Mouse (Mus musculus): ENCODE measurements at regions not wholly inside any gene's neighbourhood (a gene's known extent, or its start where the extent isn't known, plus 50 kb on each side); places are given as distances from the start of the nearest gene placed in this dataset.

GRCm38 (mm10) chr1:38739018-38739417 is 74.3 kb upstream of the Aff3 start:
- no peak for DNase-seq (ENCODE audit: low spot score)

- DNase-seq (ENCODE audit: low spot score): no peak
Measured at GRCm38 (mm10) chr1:38735768-38736167, 71.0 kb upstream of the Aff3 start.

- no peak for DNase-seq (ENCODE audit: low spot score)
Measured at GRCm38 (mm10) chr1:38733201-38733600, 68.4 kb upstream of the Aff3 start.

GRCm38 (mm10) chr1:38729977-38730782 is 65.4 kb upstream of the Aff3 start:
- no peak for DNase-seq (ENCODE audit: low spot score)

- DNase-seq (ENCODE audit: low spot score): no peak
Measured at GRCm38 (mm10) chr1:38725805-38726204, 61.0 kb upstream of the Aff3 start.

- no peak for DNase-seq (ENCODE audit: low spot score)
Measured at GRCm38 (mm10) chr1:38724631-38725030, 59.9 kb upstream of the Aff3 start.

- no peak for DNase-seq (ENCODE audit: low spot score)
Measured at GRCm38 (mm10) chr1:38722155-38722554, 57.4 kb upstream of the Aff3 start.

- DNase-seq (ENCODE audit: low spot score): peak; percentile 27
Measured at GRCm38 (mm10) chr1:38720287-38720686, 55.5 kb upstream of the Aff3 start.

- DNase-seq (ENCODE audit: low spot score): no peak
Measured at GRCm38 (mm10) chr1:38715621-38716020, 50.9 kb upstream of the Aff3 start.
